Mouse (Mus musculus) Patski (cell line): ENCODE data around the gene Mfsd4b3. TPM values are rescaled to one million over a fixed set of nuclear protein-coding genes. Genes with fewer than 3 reads are reported as not detected.
"Not testable (repeated sequence)": the region's sequence is repeated elsewhere in the genome, so short reads cannot be mapped to it uniquely, and the experiment has no call there.

Experiments
- ATAC-seq: fragments of 100-300 bp; one replicate; pipeline ENCODE4 v1.8.0; 2021
- CTCF ChIA-PET: fragments of 350-600 bp; sonication (Branson Sonifier 250); formaldehyde crosslinking; loops from one replicate; lab custom pipeline; 2022; ENCODE audit warnings: inconsistent platforms; lab: Charles Lee
- POLR2A ChIA-PET: fragments of 350-600 bp; sonication (Branson Sonifier 250); formaldehyde crosslinking; loops from one replicate; lab custom pipeline; 2022; ENCODE audit warnings: antibody characterized with exemption, inconsistent platforms; lab: Charles Lee
- DNase-seq: peaks from one replicate; pipeline ENCODE4 v3.0.0-alpha.2; 2011; ENCODE audit warnings: low read depth, low spot score
- H3K27me3 ChIP-seq: fragments of 371-371 bp; one replicate; pipeline ENCODE4 v1.5.1; 2021
- CTCF ChIP-seq: fragments of 100-300 bp; IDR thresholded peaks from one replicate; pipeline ENCODE4 v1.5.1; 2021
- in situ Hi-C: fragments of 300-500 bp; cut with MboI; formaldehyde crosslinking; loops from 3 replicates; pipeline ENCODE4 v1.11.1; 2018; ENCODE audit warnings: low pct_unique_long_range_greater_than_20kb, mixed read lengths
- polyA plus RNA-seq: library from polyadenylated mRNA; unstranded; gene quantifications from one replicate; pipeline ENCODE4 v1.2.3, GENCODE M21; 2021

Gene Mfsd4b3
- 0.74 TPM for polyA plus RNA-seq

DNA sequence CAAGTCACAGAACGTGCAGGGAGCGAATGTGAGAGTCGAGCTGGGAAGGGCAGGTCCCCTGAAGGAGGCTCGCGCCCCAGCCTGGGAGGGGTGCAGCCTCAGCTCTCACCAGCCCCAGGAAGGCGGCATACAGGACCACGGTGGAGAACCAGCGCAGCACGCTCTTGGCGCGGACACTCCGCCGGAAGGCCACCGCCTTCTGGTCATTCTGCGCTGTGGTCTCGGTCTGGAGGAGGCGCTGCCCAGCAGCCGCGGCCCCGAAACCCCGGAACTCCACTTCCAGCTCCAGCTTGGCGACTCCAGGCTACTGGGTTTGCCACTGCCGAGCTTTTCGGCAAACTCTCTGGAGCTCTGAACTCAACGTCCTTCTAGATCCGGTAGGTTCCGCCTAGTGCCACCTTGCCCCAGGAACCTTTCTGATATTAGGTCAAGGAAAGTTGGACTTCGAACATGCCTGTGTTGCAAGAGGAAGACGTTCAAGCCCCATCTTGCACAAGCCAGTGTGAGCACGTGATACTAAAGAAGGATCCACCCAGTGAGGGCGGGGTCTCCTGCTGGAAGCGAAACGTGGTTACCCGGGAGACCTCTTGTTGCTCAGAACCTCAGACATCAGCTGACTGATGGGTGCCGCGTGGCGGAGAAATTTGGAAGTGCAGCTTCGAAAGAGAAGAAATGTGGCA is at the start of gene Mfsd4b3:
TSS of gene Mfsd4b3 (minus strand) at position 393 of the 680 bp plus-strand sequence.
- ChIA-PET POLR2A (interaction anchor here (1.7 kb wide), 1 partner anchor 65 kb away, joined by 4 read pairs; the partner anchor contains the start of gene Mfsd4b1), CTCF (interaction anchor here (0.7 to 5.9 kb wide), 6 partner anchors 10 to 253 kb away, joined by 3 to 52 read pairs (median 6); no protein-coding TSS in a partner anchor)
- peak; percentile 62 for TF ChIP-seq CTCF
- in situ Hi-C loops: loop anchor here (5.0 kb wide), 2 partner anchors 72 to 252 kb away; no protein-coding TSS in a partner anchor
- ATAC-seq (peak; percentile 77), DNase-seq (no peak)
- no peaks in the 10 kb centered on the region for H3K27me3 ChIP-seq

- TF ChIP-seq CTCF: no peak
Measured at GRCm38 (mm10) chr10:40009591-40009990, 49.6 kb upstream of the Mfsd4b3 start.

DNA sequence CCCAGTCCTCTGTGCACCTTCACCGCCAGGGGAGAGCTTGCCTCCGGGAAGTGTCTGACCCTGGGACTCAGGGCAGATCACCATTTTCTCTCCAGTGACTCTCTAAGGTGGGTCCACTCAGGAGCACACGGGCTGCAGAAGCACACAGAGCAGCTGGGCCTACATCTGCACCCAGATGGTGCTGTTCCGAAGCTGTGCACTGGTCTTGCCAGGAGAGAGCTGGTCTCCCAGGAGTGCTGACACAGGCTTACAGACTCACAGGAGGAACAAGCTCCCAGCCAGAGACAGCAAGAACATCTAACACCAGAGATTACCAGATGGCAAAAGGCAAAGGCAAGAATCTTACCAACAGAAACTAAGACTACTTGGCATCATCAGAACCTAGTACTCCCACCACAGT is 48.9 kb upstream of the Mfsd4b3 start:
- ATAC-seq, in situ Hi-C loops: not testable (repeated sequence)

More at GRCm38 (mm10) chr10:40009591-40009990, 49.6 kb upstream of the Mfsd4b3 start:
- no peak for ATAC-seq
- CTCF ChIA-PET: no interaction called here
- in situ Hi-C loops: no loop called here
- no peak for DNase-seq
- no peaks in the 10 kb centered on the region for H3K27me3 ChIP-seq
- POLR2A ChIA-PET: no interaction called here

DNA sequence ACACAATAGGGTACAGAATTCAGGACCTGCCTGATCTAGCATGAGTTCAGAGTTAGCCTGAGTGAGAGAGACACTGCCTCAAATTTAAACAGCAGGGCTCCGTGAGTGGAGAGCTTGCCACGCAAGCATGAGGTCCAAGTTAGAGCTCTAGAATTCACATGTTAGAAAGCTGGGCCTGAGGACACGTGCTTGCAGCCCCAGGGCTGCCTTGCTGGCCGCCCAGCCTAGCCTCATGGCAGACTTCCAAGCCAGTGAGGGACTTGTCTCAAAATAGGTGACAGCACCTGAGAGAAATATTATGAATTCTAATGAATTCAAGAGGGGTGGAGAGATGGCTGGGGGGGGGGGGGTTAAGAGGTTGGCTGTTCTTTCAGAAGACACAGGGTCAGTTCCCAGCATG is 48.0 kb upstream of the Mfsd4b3 start:
- no peaks in the 10 kb centered on the region for H3K27me3 ChIP-seq
- ATAC-seq: no peak
- DNase-seq: no peak
- no peak for TF ChIP-seq CTCF
- in situ Hi-C loops: no loop called here
- ChIA-PET CTCF (no interaction called here), POLR2A (no interaction called here)

More for the DNA sequence above, 48.9 kb upstream of the Mfsd4b3 start:
- CTCF ChIA-PET, POLR2A ChIA-PET, DNase-seq, H3K27me3 ChIP-seq: not testable (repeated sequence)

GRCm38 (mm10) chr10:40006963-40007362 is 47.0 kb upstream of the Mfsd4b3 start:
- ATAC-seq (no peak), DNase-seq (no peak)
- no peaks in the 10 kb centered on the region for H3K27me3 ChIP-seq
- ChIA-PET POLR2A (no interaction called here), CTCF (no interaction called here)
- TF ChIP-seq CTCF: no peak
- in situ Hi-C loops: no loop called here

DNA sequence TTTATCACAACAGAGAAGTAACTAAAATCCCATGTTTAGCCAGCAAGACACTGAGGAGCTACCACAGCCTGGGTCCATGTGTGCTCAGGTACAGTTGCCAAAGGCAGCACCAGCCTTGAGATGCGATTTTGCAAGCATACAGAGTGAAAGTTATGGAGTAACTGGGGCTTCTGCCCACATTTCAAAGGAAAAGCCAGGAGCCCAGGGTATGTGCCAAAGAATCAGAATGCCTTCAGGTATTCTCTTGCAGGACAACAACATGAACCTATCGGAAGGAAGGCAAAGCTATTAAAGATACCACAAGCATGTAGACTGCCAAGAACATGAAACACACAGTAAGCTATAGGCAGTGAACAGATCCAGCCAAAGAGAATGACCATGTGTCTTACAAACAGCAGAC is 40.8 kb upstream of the Mfsd4b3 start:
- TF ChIP-seq CTCF: no peak
- ChIA-PET CTCF (no interaction called here), POLR2A (no interaction called here)
- H3K27me3 ChIP-seq: no peaks in the 10 kb centered on the region
- in situ Hi-C loops: no loop called here
- ATAC-seq: no peak
- no peak for DNase-seq

- ChIA-PET POLR2A (interaction anchor here (0.8 kb wide), 1 partner anchor 30 kb away, joined by 3 read pairs; no protein-coding TSS in a partner anchor), CTCF (no interaction called here)
- ATAC-seq (no peak), DNase-seq (no peak)
- H3K27me3 ChIP-seq: no peaks in the 10 kb centered on the region
- in situ Hi-C loops: no loop called here
- TF ChIP-seq CTCF: no peak
Measured at GRCm38 (mm10) chr10:39991155-39991554, 31.2 kb upstream of the Mfsd4b3 start.

- CTCF ChIA-PET: no interaction called here
- ATAC-seq (no peak), DNase-seq (no peak)
- no peak for TF ChIP-seq CTCF
- in situ Hi-C loops: no loop called here
- POLR2A ChIA-PET: no interaction called here
- no peaks in the 10 kb centered on the region for H3K27me3 ChIP-seq
Measured at GRCm38 (mm10) chr10:39986466-39986865, 26.5 kb upstream of the Mfsd4b3 start, which contains the start of gene Mfsd4b5. TSS of gene Mfsd4b5 (minus strand) at chr10:39986646.

- CTCF ChIA-PET: interaction anchor here (0.8 to 1.6 kb wide), 5 partner anchors 15 to 276 kb away, joined by 3 to 9 read pairs (median 3); no protein-coding TSS in a partner anchor
- DNase-seq (peak; percentile 96), ATAC-seq (peak; percentile 93)
- H3K27me3 ChIP-seq: no peaks in the 10 kb centered on the region
- no peak for TF ChIP-seq CTCF
- in situ Hi-C loops: no loop called here
- POLR2A ChIA-PET: interaction anchor here (0.7 to 1.1 kb wide), 2 partner anchors 11 to 236 kb away, joined by 3 read pairs; no protein-coding TSS in a partner anchor
Measured at GRCm38 (mm10) chr10:39982604-39983003, 22.7 kb upstream of the Mfsd4b3 start.

DNA sequence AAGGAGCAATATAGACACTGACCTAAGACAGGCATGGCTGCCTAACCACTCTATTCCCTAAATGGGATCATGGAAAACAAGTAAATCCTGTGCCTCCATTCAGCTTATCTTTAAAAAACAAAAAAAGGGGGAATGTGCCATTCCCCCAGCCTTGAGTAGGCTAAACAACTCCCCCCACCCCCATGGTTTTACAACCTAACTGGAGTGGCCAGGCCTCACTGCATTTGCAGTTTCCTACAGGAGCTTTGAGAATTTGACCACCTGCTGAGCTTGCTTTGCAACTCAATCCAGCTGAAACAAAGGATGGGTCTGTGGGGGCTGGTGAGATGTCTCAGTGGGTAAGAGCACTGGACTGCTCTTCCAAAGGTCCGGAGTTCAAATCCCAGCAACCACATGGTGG is 18.3 kb upstream of the Mfsd4b3 start:
- POLR2A ChIA-PET: no interaction called here
- TF ChIP-seq CTCF: no peak
- in situ Hi-C loops: no loop called here
- DNase-seq (no peak), ATAC-seq (no peak)
- no peaks in the 10 kb centered on the region for H3K27me3 ChIP-seq
- CTCF ChIA-PET: interaction anchor here (1.1 kb wide), 1 partner anchor 18 kb away, joined by 3 read pairs; the partner anchor contains the start of gene Mfsd4b3

DNA sequence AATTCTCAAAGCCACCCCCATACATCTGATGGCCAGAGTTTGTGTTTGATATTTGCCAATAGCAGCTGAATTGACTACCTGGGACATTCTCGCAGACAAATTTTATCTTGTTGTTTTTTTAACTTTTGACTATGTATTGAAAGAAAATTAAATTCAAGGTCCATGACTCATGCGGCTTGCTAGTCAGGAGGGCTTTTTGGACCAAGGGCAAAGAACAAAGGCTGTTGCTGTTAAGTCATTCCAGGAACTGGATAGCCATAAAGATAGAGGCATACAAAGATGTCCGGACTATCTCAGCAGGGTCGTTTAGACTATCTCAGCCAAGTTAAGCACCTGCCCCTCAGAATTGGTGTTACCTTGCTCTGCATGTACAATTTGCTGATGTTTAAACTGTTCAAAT is 17.4 kb upstream of the Mfsd4b3 start:
- no peak for DNase-seq
- no peaks in the 10 kb centered on the region for H3K27me3 ChIP-seq
- no peak for ATAC-seq
- ChIA-PET CTCF (interaction anchor here (1.1 kb wide), 1 partner anchor 18 kb away, joined by 3 read pairs; the partner anchor contains the start of gene Mfsd4b3), POLR2A (no interaction called here)
- in situ Hi-C loops: no loop called here
- no peak for TF ChIP-seq CTCF
